Comparison of ENCODE assay signal across 10 mouse cellular contexts in the genomic region with DNA sequence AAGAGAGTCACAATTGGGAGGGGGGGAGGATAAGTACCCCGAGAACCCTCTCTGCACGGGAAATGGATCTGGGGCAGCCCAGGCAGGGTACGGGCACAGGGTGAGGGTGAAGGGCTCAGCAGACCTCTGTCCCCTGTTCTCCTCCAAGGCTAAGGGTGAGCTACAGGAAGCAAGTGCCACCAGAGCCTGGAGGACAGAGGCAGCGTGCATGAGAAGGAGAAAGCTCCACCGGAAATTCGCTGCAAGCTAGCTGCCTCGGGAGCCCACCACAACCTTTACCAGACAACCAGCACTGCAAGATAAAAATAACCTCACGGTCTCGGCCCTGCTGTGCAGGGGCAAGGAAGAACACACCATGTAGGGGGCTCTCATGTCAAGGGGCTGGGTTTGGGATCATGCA. TPM values are rescaled to one million over a fixed set of nuclear protein-coding genes. Genes with fewer than 3 reads are reported as not detected.
A peak's percentile ranks its signal among the peaks of the same experiment; 100 is the strongest.
DNase-seq lines count a peak whose midpoint lies in the region; ATAC-seq and TF ChIP-seq lines count a peak whose summit lies in the region.
"Had no signal": no experiment of that assay in that cellular context is flagged by ENCODE, and none has a peak within 500 bp of the region (broad histone marks: within the 10 kb centered on the region; RNA-seq: fewer than 3 reads in every experiment).

No protein-coding gene starts in this region.

- H3K9ac ChIP-seq in lung, embryonic 14.5 days = no peak overlapping the region
- no peak overlapping the region for H3K9ac ChIP-seq in liver, embryonic 12.5 days
- H3K9ac ChIP-seq: hindbrain, embryonic 14.5 days had no signal

- peaks cover 8% of the 10 kb centered on the region; the same call in 1 of the 2 replicates for H3K4me1 ChIP-seq in lung, embryonic 14.5 days (ENCODE audit: insufficient read depth)
- peaks cover 19% of the 10 kb centered on the region for H3K4me1 ChIP-seq in liver, embryonic 12.5 days
- H3K4me1 ChIP-seq in embryonic facial prominence, embryonic 10.5 days = peaks cover 13% of the 10 kb centered on the region

- ATAC-seq in lung, embryonic 14.5 days (ENCODE audit: insufficient read depth) = no peak
- ATAC-seq in liver, embryonic 12.5 days = no peak; the same call in 1 of the 2 replicates
- ATAC-seq: forebrain, embryonic 16.5 days had no signal

- 63% methylated on average over 9 of the region's 9 CpGs for WGBS in lung, embryonic 14.5 days
- WGBS in liver, embryonic 12.5 days (ENCODE audit: insufficient replicate concordance) = 14% methylated on average over 9 of the region's 9 CpGs
- 82% methylated on average over 9 of the region's 9 CpGs for WGBS in embryonic facial prominence, embryonic 10.5 days

- no peak for DNase-seq in gastrocnemius, adult 2 months
- DNase-seq in gastrocnemius, postnatal 4 days (ENCODE audit: low spot score in 2 of 2) = no peak
- no peak for DNase-seq in lung, embryonic 14.5 days
- no peak for DNase-seq in lung, postnatal 36 days
- peak; percentile 83 for DNase-seq in thymus, postnatal 0 days (ENCODE audit: low spot score)
- no peak for DNase-seq in layer of hippocampus, adult 8-10 months (ENCODE audit: low spot score in 2 of 2)
- no peak for DNase-seq in embryonic facial prominence, embryonic 10.5 days (ENCODE audit: low spot score)

- no peak overlapping the region for H3K4me2 ChIP-seq in lung, embryonic 14.5 days
- peak overlapping the region; percentile 32 for H3K4me2 ChIP-seq in liver, embryonic 12.5 days
- H3K4me2 ChIP-seq: hindbrain, embryonic 14.5 days had no signal

- intact Hi-C loops in gastrocnemius, adult 2 months (cut with DNase I) = no loop called here

- peak overlapping the region; percentile 16; the same call in 1 of the 2 replicates for H3K27ac ChIP-seq in gastrocnemius, adult 2 months
- peak overlapping the region; percentile 48; the same call in 1 of the 2 replicates for H3K27ac ChIP-seq in lung, embryonic 14.5 days (ENCODE audit: low read depth)
- peak overlapping the region; percentile 64; the same call in 1 of the 2 replicates for H3K27ac ChIP-seq in liver, embryonic 12.5 days
- no peak overlapping the region; the same call in 1 of the 2 replicates for H3K27ac ChIP-seq in embryonic facial prominence, embryonic 10.5 days (replicated peaks)
- H3K27ac ChIP-seq: hindbrain, embryonic 14.5 days had no signal

- no peaks in the 10 kb centered on the region for H3K9me3 ChIP-seq in lung, embryonic 14.5 days (ENCODE audit: low read depth, low read length)
- no peaks in the 10 kb centered on the region for H3K9me3 ChIP-seq in liver, embryonic 12.5 days (replicated peaks)
- peaks cover 3% of the 10 kb centered on the region; the same call in 1 of the 2 replicates for H3K9me3 ChIP-seq in embryonic facial prominence, embryonic 10.5 days

- H3K4me3 ChIP-seq in gastrocnemius, adult 2 months = no peak overlapping the region
- H3K4me3 ChIP-seq in lung, embryonic 14.5 days (ENCODE audit: low read depth, low read length) = no peak overlapping the region
- H3K4me3 ChIP-seq in liver, embryonic 12.5 days = no peak overlapping the region
- H3K4me3 ChIP-seq in embryonic facial prominence, embryonic 10.5 days = no peak overlapping the region

- no peaks in the 10 kb centered on the region for H3K27me3 ChIP-seq in lung, embryonic 14.5 days (ENCODE audit: insufficient read depth, low read length)
- H3K27me3 ChIP-seq in liver, embryonic 12.5 days (replicated peaks) = no peaks in the 10 kb centered on the region
- no peaks in the 10 kb centered on the region for H3K27me3 ChIP-seq in embryonic facial prominence, embryonic 10.5 days (replicated peaks; ENCODE audit: low read depth, poor library complexity, severe bottlenecking)

- no peaks in the 10 kb centered on the region for H3K36me3 ChIP-seq in lung, embryonic 14.5 days (ENCODE audit: insufficient read depth)
- H3K36me3 ChIP-seq in liver, embryonic 12.5 days = no peaks in the 10 kb centered on the region
- no peaks in the 10 kb centered on the region for H3K36me3 ChIP-seq in embryonic facial prominence, embryonic 10.5 days (replicated peaks)

- no peak for TF ChIP-seq CTCF in gastrocnemius, adult 2 months (IDR thresholded peaks at IDR 0.05)
- TF ChIP-seq CTCF in lung, embryonic 14.5 days (IDR thresholded peaks at IDR 0.05; ENCODE audit: low read depth) = no peak

RNA-seq across cellular contexts. Expression of gene Lbh, which starts 30.0 kb away (rescaled TPM):
- total RNA-seq in gastrocnemius, adult 2 months (2021) = 1 to 10 TPM; 5.5 to 8.3 TPM
- 10 to 100 TPM; 27.2 to 35.0 TPM for total RNA-seq in gastrocnemius, postnatal 4 days (2021)
- polyA plus RNA-seq in lung, embryonic 14.5 days (2014; fragmentation: Nextera tagmentation; extraction: Ambion mirVana) = 6.4 and 6.8 TPM in 2 replicates
- 1.4 TPM in 2 replicates for polyA plus RNA-seq in liver, embryonic 12.5 days (2016; fragmentation: Nextera tagmentation; extraction: Ambion mirVana)
- polyA plus RNA-seq in thymus, postnatal 0 days (2015; fragmentation: Nextera tagmentation; extraction: Ambion mirVana) = 9.5 and 10.4 TPM in 2 replicates
- total RNA-seq in layer of hippocampus, adult 8-10 months (2022) = 10 to 100 TPM; 36.5 to 46.3 (median 42.0) TPM
- 2.1 and 2.2 TPM in 2 replicates for polyA plus RNA-seq in embryonic facial prominence, embryonic 10.5 days (2016; fragmentation: Nextera tagmentation; extraction: Ambion mirVana)
